Mouse (Mus musculus): ENCODE data around the gene Ptgfr.

GRCm38 (mm10) chr3:151836451-151836850 is 979 bp downstream of the Ptgfr start:
- TF ChIP-seq POLR2A (IDR thresholded peaks at IDR 0.05; ENCODE audit: control insufficient read depth, low read depth, low read length) (no peak), CTCF (IDR thresholded peaks at IDR 0.05; ENCODE audit: control insufficient read depth, insufficient read depth, insufficient replicate concordance, low read depth, low read length) (no peak)

All from testis, adult 2 months (tissue).